Mouse (Mus musculus) testis, adult 2 months (tissue): ENCODE measurements around the gene Acp4. TPM values are rescaled to one million over a fixed set of nuclear protein-coding genes. Genes with fewer than 3 reads are reported as not detected.
A peak's percentile ranks its signal among the peaks of the same experiment; 100 is the strongest.

Experiments
- H3K27ac ChIP-seq: fragments of 200-500 bp; 2 replicates; pipeline ENCODE4 v1.5.1; 2012; ENCODE audit warnings: low read depth, low read length; ENCODE audit not compliant: control insufficient read depth, insufficient read depth
- H3K27me3 ChIP-seq: fragments of 200-500 bp; 2 replicates; pipeline ENCODE4 v1.6.1; 2012; ENCODE audit warnings: mild to moderate bottlenecking, low read length, moderate library complexity; ENCODE audit not compliant: control insufficient read depth, insufficient read depth
- H3K36me3 ChIP-seq: fragments of 200-500 bp; 2 replicates; pipeline ENCODE4 v1.6.1; 2012; ENCODE audit warnings: mild to moderate bottlenecking, low read length; ENCODE audit not compliant: control insufficient read depth, insufficient read depth
- H3K4me1 ChIP-seq: fragments of 200-500 bp; 2 replicates; pipeline ENCODE4 v1.6.1; 2012; ENCODE audit warnings: low read length; ENCODE audit not compliant: control insufficient read depth, insufficient read depth
- H3K4me3 ChIP-seq: fragments of 200-500 bp; 2 replicates; pipeline ENCODE4 v1.5.1; 2012; ENCODE audit warnings: low read depth, mild to moderate bottlenecking, low read length, moderate library complexity, mixed read lengths; ENCODE audit not compliant: control insufficient read depth
- CTCF ChIP-seq: fragments of 200-500 bp; IDR thresholded peaks from 2 replicates; pipeline ENCODE4 v1.5.1; 2012; ENCODE audit warnings: low read depth, mild to moderate bottlenecking, inconsistent platforms, low read length, moderate library complexity; ENCODE audit not compliant: control insufficient read depth, insufficient read depth, insufficient replicate concordance
- POLR2A ChIP-seq: fragments of 200-500 bp; IDR thresholded peaks from 2 replicates; pipeline ENCODE4 v1.6.1; 2012; ENCODE audit warnings: low read depth, mild to moderate bottlenecking, inconsistent platforms, low read length, moderate library complexity; ENCODE audit not compliant: control insufficient read depth
- polyA plus RNA-seq: library from polyadenylated mRNA; depleted of rRNA; stranded (reverse); fragments of >200 nt; gene quantifications from 2 replicates; pipeline ENCODE4 v1.2.3, GENCODE M21; 2012

The Acp4 gene
- polyA plus RNA-seq, 1 experiment = 29.1 TPM

DNA sequence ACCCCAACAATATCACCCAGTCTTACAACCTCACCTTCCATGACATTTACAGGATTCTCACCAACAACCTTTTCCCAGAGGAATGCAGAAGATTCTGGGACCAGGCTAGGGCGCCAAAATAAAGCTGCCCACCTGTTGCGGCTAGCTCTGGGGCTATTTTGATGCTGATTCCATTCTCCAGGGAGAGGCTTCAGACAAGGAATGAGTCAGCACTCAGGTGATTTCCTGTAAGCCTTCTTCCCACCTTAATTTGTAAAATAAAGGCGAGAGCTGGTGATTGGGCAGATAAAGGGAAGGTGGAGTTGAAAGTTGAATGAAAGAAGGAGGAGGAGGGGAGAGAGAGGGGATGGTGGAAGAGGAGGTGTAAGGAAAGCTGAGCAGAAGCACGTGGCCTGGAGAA is 34.2 kb upstream of the Acp4 start:
- TF ChIP-seq POLR2A (no peak), CTCF (no peak)
- H3K27me3 ChIP-seq = no peaks in the 10 kb centered on the region
- no peak overlapping the region for H3K27ac ChIP-seq
- H3K36me3 ChIP-seq = no peaks in the 10 kb centered on the region
- H3K4me3 ChIP-seq = no peak overlapping the region
- H3K4me1 ChIP-seq = no peaks in the 10 kb centered on the region

- Histone ChIP-seq H3K4me1 (no peaks in the 10 kb centered on the region), H3K36me3 (no peaks in the 10 kb centered on the region), H3K4me3 (no peak overlapping the region), H3K27ac (no peak overlapping the region), H3K27me3 (no peaks in the 10 kb centered on the region)
- TF ChIP-seq POLR2A = no peak
- TF ChIP-seq CTCF = no peak
Measured at GRCm38 (mm10) chr7:44290986-44291385, 33.8 kb upstream of the Acp4 start.

DNA sequence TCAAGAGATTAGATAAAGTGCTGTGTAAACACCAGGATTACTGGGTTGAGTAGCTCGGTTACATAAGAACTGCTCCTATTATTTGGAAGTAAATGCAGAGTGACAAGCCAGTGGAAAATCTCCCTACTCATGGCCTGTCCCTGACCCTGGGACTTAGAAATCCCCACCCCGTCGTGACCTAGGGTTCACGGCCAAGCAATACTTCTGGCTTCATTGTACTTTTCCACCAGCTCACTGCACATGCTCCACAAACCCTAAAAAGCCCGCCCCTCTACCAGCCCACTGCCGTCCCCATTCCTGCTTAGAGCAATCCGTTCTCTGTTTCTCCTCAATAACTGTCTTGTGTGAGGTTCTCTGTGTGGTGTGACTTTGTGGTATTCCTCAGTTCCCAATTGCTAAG is 30.6 kb upstream of the Acp4 start:
- TF ChIP-seq CTCF = no peak
- Histone ChIP-seq H3K4me1 (no peaks in the 10 kb centered on the region), H3K27me3 (no peaks in the 10 kb centered on the region), H3K27ac (no peak overlapping the region), H3K36me3 (no peaks in the 10 kb centered on the region), H3K4me3 (no peak overlapping the region)

- no peak for TF ChIP-seq CTCF
- Histone ChIP-seq H3K36me3 (no peaks in the 10 kb centered on the region), H3K27me3 (no peaks in the 10 kb centered on the region), H3K4me3 (no peak overlapping the region), H3K4me1 (no peaks in the 10 kb centered on the region), H3K27ac (no peak overlapping the region)
Measured at GRCm38 (mm10) chr7:44281586-44281985, 24.4 kb upstream of the Acp4 start.

- H3K27ac ChIP-seq = no peak overlapping the region
- TF ChIP-seq POLR2A = no peak
- no peak for TF ChIP-seq CTCF
- H3K4me3 ChIP-seq = no peak overlapping the region
- H3K4me1 ChIP-seq = no peaks in the 10 kb centered on the region
- H3K36me3 ChIP-seq = no peaks in the 10 kb centered on the region
- no peaks in the 10 kb centered on the region for H3K27me3 ChIP-seq
Measured at GRCm38 (mm10) chr7:44280959-44281358, 23.8 kb upstream of the Acp4 start.

DNA sequence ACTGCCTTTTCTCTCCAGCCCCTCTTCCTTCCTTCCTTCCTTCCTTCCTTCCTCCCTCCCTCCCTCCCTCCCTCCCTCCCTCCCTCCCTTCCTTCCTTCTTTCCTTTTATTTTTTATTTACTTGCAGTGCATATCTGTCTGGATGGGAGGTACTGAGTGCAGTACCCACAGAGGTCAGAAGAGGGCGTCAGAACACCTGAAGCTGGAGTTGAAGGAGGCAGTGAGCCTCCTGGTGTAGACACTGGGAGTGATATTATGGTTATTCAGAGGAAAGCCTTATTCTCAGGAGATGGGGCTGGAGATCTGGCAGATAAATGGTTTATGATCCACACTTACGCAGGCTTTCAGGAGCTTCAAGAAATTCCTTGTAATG is 20.1 kb upstream of the Acp4 start:
- Histone ChIP-seq H3K27ac (no peak overlapping the region), H3K27me3 (no peaks in the 10 kb centered on the region), H3K4me1 (no peaks in the 10 kb centered on the region; the same call in 1 of the 2 replicates), H3K36me3 (no peaks in the 10 kb centered on the region), H3K4me3 (no peak overlapping the region)
- TF ChIP-seq CTCF (peak; percentile 37; the same call in 1 of the 2 replicates), POLR2A (no peak)

DNA sequence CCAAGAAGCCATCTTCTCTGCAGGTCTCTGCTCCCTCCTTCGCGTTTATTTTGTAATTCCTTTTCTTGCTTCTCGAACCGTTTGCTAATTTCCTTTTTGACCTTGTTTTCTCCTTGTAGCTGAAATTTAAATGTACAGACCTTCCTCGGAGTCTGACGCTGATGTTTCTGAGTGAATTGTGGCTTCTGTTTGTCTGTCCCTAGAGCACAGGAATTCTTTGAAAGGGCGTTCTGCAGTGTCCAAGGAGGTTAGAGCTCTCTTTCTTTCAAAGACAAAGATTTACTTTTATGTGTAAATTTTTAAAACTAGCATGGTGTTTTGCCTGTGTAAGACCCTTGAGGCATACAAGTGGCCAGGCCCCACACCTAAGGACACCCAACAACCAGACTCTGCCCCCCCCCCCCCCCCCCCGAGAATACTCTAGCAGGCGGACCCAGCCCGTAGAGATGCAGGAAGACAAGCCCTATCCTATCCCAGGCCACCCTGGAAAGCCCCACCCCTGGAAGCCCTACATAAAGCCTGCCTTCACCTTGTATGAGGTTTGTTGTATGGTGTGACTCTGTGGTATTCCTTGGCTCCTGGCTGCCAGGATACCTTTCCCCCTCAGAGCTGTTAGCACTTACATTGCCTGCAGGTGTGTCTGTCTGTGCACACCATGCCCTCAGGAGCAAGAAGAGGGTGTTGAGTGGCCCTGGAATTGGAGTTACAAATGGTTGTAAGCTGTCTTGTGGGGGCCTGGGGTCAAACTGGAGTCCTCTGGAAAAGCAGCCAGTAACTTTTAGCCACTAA is 19.5 kb upstream of the Acp4 start:
- no peaks in the 10 kb centered on the region for H3K27me3 ChIP-seq
- H3K4me3 ChIP-seq = no peak overlapping the region
- no peaks in the 10 kb centered on the region for H3K36me3 ChIP-seq
- H3K27ac ChIP-seq = no peak overlapping the region
- TF ChIP-seq POLR2A = no peak
- no peak for TF ChIP-seq CTCF
- no peaks in the 10 kb centered on the region; the same call in 1 of the 2 replicates for H3K4me1 ChIP-seq
